Mouse (Mus musculus): ENCODE data around the gene Hoxd3.

GRCm38 (mm10) chr2:74677106-74677505 lies 34.6 kb upstream of the Hoxd3 start:
- TF ChIP-seq HCFC1 (IDR thresholded peaks at IDR 0.05; ENCODE audit: borderline replicate concordance, insufficient read depth, low read length) (no peak), CHD2 (IDR thresholded peaks at IDR 0.05; ENCODE audit: low read depth, low read length) (no peak), ZNF384 (IDR thresholded peaks at IDR 0.05; ENCODE audit: low read depth, low read length) (no peak), ZC3H11A (IDR thresholded peaks at IDR 0.05; ENCODE audit: borderline replicate concordance, low read depth, low read length) (no peak)

Measured in ES-E14 (cell line).